Mouse (Mus musculus): ENCODE data around the gene Arf3.

Gene Arf3

GRCm38 (mm10) chr15:98792233-98793020 is 29.4 kb upstream of the Arf3 start:
- intact Hi-C loops (cut with DNase I), result loop anchor here (5.0 kb wide), 1 partner anchor 65 kb away; the partner anchor contains the start of gene Fkbp11

DNA sequence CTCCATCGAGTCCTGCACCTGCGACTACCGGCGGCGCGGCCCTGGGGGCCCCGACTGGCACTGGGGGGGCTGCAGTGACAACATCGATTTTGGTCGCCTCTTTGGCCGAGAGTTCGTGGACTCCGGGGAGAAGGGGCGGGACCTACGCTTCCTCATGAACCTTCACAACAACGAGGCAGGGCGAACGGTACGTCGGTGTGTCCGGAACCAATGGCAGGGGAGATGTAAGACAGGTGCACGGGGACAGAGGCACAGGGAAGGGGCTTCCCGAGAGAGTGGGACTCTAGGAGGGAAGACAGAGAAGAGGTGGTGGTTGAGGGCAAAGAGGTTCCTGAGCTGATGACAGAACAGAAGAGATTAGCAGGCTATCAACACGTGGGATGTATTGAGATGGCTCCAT is 28.8 kb upstream of the Arf3 start:
- intact Hi-C loops (cut with DNase I), result loop anchor here (5.0 kb wide), 1 partner anchor 64 kb away; the partner anchor contains the start of gene Fkbp11

GRCm38 (mm10) chr15:98791221-98791620 is 28.2 kb upstream of the Arf3 start:
- intact Hi-C loops (cut with DNase I), result loop anchor here (5.0 kb wide), 1 partner anchor 64 kb away; the partner anchor contains the start of gene Fkbp11

DNA sequence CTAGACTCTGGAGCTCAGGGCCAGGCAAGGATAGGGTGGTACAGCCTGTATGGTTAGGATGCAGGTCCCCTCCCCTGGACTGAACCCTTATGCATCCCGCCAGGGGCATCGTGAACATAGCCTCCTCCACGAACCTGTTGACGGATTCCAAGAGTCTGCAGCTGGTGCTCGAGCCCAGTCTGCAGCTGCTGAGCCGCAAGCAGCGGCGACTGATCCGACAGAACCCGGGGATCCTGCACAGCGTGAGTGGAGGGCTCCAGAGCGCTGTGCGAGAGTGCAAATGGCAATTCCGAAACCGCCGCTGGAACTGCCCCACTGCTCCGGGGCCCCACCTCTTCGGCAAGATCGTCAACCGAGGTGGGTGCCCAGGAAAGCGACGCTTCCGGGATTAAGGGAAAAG is 27.7 kb upstream of the Arf3 start:
- intact Hi-C loops (cut with DNase I), result loop anchor here (5.0 kb wide), 1 partner anchor 63 kb away; the partner anchor contains the start of gene Fkbp11

- intact Hi-C loops (cut with DNase I), result loop anchor here (5.0 kb wide), 2 partner anchors 63 to 128 kb away; partner anchors contain the start of genes Ddx23 and Fkbp11
Measured at GRCm38 (mm10) chr15:98789661-98790535, 26.9 kb upstream of the Arf3 start, which contains the start of gene Wnt1. Wnt1 (plus strand) TSS chr15:98789857.

DNA sequence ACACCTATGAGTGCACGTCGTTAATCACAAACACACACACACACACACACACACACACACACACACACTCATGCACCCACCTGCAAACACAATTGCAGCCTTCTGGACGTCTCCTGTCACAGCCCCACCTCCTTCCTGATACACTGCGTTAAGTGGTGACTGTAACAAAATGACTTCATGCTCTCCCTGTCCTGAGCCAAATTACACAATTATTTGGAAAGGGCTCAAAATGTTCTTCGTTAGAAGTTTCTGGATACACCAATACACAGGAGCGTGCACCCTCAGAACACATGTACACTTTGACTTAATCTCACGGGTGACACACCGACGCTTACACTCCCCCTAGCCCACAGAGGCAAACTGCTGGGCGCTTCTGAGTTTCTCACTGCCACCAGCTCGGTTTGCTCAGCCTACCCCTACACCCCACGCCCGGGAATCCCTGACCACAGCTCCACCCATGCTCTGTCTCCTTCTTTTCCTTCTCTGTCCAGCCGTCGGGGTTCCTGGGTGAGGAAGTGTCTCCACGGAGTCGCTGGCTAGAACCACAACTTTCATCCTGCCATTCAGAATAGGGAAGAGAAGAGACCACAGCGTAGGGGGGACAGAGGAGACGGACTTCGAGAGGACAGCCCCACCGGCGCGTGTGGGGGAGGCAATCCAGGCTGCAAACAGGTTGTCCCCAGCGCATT is 26.1 kb upstream of the Arf3 start:
- intact Hi-C loops (cut with DNase I), result loop anchor here (5.0 kb wide), 1 partner anchor 127 kb away; the partner anchor contains the start of gene Ddx23

- intact Hi-C loops (cut with DNase I), result loop anchor here (5.0 kb wide), 1 partner anchor 126 kb away; the partner anchor contains the start of gene Ddx23
Measured at GRCm38 (mm10) chr15:98787930-98788329, 24.9 kb upstream of the Arf3 start.

DNA sequence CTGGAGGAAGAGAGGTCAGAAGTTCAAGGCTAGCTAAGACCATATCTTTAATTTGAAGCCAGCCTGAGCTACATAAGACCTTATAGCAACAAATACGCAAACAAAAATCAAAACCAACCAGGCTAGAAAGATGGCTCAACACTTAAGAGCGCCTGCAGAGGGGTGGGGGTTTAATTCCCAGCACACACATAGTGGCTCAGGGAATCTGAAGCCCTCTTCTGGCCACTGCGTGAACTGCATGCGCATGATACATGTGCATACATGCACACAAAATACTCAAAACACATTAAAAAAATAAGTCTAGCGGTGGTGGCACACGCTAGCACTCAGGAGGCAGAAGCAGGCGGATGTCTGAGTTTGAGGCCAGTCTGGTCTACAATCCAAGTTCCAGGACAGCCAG is 22.7 kb upstream of the Arf3 start:
- intact Hi-C loops (cut with DNase I), result loop anchor here (5.0 kb wide), 1 partner anchor 123 kb away; the partner anchor contains the start of gene Ddx23

DNA sequence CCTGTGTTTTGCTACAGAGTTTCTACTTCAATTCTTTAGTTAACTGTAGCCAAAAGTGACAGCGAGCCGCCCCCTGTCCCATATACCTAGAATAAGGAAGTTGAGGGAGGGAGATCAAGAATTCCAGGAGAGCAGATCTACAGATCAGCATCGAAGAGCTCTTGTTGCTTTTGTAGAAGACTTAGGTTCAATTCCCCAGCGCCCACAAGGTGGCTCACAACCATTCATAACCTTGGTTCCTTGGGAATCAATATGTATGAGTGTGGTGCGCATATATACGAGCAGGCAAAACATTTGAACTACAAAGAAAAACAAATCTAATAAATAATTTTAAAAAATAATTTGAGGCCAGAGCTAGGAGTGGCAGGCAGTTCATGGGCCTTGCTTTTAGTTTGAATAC is 18.2 kb upstream of the Arf3 start:
- intact Hi-C loops (cut with DNase I), result no loop called here

GRCm38 (mm10) chr15:98780573-98780972 is 17.6 kb upstream of the Arf3 start:
- intact Hi-C loops (cut with DNase I), result no loop called here

GRCm38 (mm10) chr15:98780075-98780474 is 17.1 kb upstream of the Arf3 start:
- intact Hi-C loops (cut with DNase I), result no loop called here

DNA sequence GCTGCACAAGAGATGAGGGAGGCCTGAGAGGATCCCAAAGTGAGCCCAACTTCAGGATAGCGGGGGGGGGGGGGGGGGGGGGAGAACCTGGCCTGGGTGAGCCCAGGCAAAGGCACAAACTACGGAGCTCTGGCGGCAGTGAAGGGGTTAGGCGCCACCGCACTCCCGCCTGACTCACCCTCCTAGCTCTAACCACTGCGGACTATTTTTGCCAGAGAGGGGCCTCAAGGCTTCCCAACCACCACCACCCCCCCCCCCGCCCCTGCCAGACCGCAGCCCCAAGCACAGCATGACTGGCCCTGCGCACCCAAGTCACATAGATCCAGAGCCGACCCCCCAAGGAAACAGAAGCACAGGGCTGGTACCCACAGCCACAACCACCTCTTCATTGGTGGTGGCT is 15.8 kb upstream of the Arf3 start:
- intact Hi-C loops (cut with DNase I), result no loop called here

DNA sequence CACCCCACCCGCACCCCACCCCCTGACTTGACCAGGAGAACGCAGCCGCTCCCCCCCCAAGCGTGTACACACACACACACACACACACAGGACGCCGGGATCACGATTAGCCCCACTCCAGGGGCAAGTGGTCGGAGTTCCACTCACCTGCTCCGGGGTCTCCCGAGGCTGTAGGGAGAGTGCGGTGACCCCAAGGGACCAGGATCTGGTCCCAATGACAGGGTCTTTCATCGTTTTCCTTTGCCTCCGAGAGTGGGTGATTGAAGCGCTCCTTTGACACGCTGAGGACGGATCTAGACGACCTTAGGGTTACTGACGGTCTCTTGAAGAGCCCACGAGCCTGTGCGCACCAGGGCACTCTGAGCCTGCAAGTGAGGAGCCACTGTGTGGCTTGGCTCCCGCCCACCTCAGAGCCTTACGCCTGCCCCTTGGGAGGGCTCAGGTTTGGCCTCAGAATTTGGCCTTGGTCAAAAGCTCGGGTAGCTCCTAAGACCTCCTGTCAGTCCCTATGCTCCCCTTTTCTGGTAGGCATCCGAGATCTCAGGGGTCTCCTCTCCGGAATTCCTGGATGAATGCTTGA is 15.3 kb upstream of the Arf3 start:
- intact Hi-C loops (cut with DNase I), result no loop called here

GRCm38 (mm10) chr15:98777762-98778161 is 14.7 kb upstream of the Arf3 start, which contains the start of gene Wnt10b:
Wnt10b (minus strand) TSS chr15:98778150.
- intact Hi-C loops (cut with DNase I), result no loop called here

GRCm38 (mm10) chr15:98777005-98777616 is 14.1 kb upstream of the Arf3 start:
- intact Hi-C loops (cut with DNase I), result no loop called here

DNA sequence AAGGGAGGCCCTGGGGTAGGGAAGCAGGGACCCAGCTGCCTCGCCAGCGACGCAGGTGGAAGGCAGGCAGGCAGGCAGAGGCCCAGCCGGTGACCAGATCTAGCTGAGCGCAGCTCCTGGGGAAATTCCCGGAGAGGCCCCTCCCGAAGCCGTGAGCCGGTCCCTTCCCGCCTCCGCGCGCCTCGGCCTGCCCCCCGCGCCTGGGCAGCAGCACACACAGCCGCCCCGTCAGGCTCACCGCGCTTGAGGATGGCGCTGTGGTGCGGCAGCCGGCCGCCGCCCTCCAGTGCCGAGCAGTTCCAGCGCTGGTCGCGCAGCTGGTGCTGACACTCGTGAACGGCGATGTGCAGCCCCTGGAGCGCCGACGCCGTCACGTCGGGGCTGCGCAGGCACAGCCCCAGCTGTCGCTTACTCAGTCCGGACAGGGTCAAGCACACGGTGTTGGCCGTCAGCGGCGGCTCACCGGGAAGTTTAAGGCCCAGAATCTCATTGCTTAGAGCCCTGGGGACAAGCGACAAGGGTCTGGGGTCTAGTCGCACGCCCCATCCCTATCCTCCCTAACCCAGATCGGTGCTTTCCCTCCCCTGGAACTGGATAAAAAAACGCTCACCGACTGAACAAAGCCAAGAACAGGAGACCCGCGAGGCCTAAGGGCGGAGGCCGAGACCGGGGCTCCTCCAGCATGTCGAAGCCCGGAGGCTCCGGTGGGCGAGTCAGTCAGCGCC is 13.4 kb upstream of the Arf3 start:
- intact Hi-C loops (cut with DNase I), result no loop called here

DNA sequence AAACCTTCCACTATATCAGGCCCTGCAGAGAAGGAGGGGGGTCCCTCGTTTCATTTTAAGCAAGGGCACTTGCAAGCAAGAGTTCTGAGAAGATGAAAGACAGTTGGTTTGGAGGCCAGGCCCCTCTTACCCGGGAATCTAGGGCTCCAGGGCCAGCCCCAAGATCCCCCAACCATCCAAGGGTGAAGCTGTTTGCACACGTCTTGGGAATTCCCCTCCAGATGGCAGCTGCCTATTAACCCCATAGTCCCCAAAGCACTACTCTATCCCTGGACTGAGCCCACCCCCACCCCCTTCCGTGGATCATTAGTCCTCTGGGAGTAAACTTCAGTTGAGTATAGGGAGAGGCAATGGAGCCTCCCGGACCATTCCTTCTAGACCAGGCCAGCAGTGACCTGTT is 12.5 kb upstream of the Arf3 start:
- intact Hi-C loops (cut with DNase I), result no loop called here

DNA sequence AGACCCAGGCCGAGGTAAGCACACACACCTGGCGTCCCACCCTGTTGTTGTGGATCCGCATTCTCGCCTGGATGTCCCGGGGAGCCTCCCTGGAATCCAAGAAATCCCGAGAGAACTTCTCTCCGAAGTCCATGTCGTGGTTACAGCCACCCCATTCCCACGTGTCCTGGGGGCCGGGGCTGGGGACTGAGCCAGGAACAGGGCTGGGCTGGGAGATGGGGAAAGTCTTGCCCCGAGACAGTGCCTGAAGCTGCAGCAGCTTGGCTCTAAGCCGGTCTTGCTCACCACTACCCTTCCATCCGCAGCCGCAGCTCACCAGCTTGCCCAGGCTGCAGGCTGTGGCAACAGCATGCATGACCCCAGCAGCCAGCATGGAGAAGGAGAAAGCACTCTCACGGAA is 11.1 kb upstream of the Arf3 start:
- intact Hi-C loops (cut with DNase I), result no loop called here

- intact Hi-C loops (cut with DNase I), result no loop called here
Measured at GRCm38 (mm10) chr15:98772511-98773211, 9.6 kb upstream of the Arf3 start.
